Mouse (Mus musculus): Measurements from ENCODE around the gene Kcnj15. TPM values are rescaled to one million over a fixed set of nuclear protein-coding genes. Genes with fewer than 3 reads are reported as not detected.

Gene Kcnj15
- polyA plus RNA-seq (2021; fragmentation: Nextera tagmentation): not detected in 2 replicates
- long read RNA-seq, experiment 1: 0 reads
- long read RNA-seq, experiment 2: 0 reads

DNA sequence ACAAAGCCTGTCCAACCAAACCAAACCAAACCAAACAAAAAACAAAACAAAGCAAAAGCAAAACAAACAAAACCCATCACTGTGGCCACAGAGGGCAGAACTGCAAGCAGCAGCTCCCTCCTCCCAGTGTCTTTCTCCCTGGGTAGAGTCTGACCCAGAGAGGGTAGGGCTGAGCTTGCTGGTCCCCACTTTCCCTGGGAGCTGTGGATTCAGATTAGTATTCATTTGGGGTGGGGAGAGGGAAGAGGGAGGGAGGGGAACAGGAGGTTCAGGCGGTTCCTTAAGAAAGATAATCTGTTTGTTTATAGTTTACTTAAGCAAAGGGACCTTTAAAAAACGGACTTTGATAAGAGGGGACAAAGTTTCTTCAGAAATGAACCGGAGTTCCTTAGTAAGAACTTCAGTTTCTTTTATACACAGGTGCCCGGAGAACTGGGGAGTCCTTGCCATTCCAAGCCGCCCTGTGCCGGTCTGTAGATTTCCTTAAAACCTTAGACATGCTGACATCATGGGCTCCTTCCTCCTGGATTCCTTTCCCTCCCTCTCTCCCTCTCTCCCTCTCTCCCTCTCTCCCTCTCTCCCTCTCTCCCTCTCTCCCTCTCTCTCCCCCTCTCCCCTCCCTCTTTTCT, at the start of gene Kcnj15:
Gene Kcnj15, plus strand, starts transcription at position 293 of the 629 bp plus-strand sequence.

Measured in layer of hippocampus, adult 6 months (tissue).